Mouse (Mus musculus) gastrocnemius, postnatal 10 days (tissue): Measurements from ENCODE around the gene Srp54b. TPM values are rescaled to one million over a fixed set of nuclear protein-coding genes. Genes with fewer than 3 reads are reported as not detected.
"Not testable (repeated sequence)": the region's sequence is repeated elsewhere in the genome, so short reads cannot be mapped to it uniquely, and the experiment has no call there.

ENCODE experiments used
- DNase-seq: peaks from one replicate; pipeline ENCODE4 v3.0.0; 2021; ENCODE audit warnings: mixed read lengths
- long read RNA-seq, 2 experiments: library from polyadenylated mRNA; stranded (forward); transcript quantifications; one replicate each; pipeline ENCODE4 v2.0.0; 2021
- total RNA-seq, 2 experiments: library from RNA; stranded (reverse); gene quantifications; 2 replicates each; pipeline ENCODE4 v1.2.3; 2021

Gene Srp54b
- total RNA-seq, result 10 to 100 TPM; 37.7 to 38.6 TPM
- long read RNA-seq, experiment 1, transcript Srp54b-201 (16 exons, 3,646 nt), result major isoform, 88 of 90 reads
- long read RNA-seq, experiment 1, partial matches to known transcripts, result 1 of 90 reads
- long read RNA-seq, experiment 1, other reads (novel, unspliced or antisense), result 1 of 90 reads
- long read RNA-seq, experiment 2, transcript Srp54b-201 (16 exons, 3,646 nt), result major isoform, 76 of 79 reads
- long read RNA-seq, experiment 2, partial matches to known transcripts, result 0 of 79 reads
- long read RNA-seq, experiment 2, other reads (novel, unspliced or antisense), result 3 of 79 reads

DNA sequence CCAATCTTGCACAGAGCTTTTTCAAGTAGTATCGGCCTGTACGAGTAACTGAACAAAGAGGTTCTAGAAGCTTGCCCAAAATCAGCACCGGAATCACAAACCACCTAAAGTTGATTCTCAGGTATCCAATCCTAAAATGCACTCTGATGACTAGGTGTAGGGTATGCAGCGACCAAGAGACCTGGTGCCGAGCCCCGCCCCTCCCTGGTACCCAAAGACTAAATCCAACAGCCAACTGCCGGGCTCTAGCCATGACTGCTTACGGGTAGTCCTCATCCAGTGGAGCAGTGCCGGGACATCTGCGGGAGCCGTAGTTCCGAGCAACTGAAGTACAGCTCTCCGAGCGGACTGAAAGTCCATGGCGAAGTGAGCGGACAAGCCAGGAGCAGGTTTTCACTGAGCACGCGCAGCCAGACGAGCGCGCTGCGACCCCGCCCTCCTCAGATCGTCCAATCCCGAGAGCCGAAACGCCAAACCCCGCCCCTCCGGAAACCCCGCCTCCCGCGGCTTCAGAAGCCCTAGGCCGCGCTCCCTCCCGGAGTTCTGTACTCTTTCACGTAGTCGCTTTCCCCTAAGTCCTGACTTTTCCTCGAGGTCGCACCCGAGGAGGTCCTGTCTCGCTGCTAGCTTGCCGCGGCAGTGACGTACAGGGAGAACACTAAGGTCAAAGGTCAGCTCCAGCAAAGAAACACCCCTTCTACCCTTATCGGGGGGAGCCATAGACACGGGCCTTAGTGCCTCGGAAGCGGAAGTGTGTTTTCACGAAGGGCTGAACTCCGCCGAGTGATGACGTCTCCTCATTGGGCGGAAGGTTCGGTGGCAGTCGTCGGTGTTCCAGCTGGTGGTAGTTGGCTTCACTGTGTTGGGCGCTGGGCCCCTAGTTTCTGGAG is at the start of gene Srp54b:
Gene Srp54b (plus strand): TSS at position 546 of the 890 bp plus-strand sequence.
- DNase-seq, result not testable (repeated sequence)

DNA sequence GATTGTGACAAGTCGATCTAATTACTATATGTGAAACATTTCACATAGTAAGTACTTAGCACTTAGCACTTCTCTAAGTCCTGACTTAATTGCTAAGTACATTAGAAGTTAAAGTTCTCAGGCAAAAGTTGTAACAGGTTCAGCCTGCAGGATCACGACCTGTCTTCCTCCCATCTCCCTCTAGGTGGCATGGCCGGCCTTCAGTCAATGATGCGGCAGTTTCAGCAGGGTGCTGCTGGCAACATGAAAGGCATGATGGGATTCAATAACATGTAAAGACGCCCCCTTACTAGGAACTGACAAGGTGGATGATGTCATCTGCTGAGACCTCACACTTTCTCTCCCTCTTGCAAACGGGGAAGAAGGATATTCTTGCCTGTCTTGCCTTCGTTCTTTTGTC is 42.3 kb upstream of the Srp54b start:
- not testable (repeated sequence) for DNase-seq

DNA sequence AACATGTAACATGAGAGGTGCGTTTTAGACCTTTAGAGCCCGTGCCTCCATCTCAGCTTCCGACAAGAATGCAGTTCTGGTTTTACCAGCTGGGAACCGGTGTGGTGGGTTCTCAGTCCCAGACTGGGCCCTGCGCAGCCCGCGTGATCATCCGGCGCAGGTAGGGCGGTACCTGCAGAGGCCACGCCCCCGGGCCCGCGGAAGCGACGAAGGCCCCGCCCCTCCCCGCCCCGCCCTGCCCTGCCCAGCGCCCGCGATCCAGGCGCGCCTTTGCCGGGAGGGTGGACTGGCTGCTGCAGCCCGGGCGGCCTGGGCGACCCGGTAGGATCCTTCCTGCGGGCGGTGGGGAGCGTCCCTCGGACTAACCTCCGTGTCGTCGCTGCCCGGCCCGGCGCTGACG is 30.7 kb upstream of the Srp54b start, which contains the start of gene Fam177a:
Gene Fam177a (plus strand): TSS at position 228 of the 400 bp plus-strand sequence.
- not testable (repeated sequence) for DNase-seq

DNA sequence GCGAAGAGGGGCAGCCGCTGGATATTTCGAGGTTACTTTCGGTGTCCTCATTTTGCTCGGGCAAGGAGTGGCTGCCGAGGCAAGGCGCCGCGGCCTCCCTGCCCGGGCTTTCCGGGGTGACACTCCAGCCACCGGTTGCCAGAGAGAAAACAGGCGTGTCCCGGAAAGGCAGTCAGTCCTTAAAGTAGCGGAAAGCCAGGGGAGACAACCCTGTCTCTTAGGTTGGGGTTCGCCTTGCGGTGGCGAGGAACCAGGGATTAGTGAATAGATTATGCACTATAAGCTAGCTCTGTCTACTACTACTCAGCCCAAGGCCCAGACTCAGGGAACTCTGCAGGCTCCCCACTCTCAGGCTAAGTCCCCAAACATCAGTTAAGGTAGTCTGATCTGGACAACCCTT is 30.2 kb upstream of the Srp54b start:
- not testable (repeated sequence) for DNase-seq

DNA sequence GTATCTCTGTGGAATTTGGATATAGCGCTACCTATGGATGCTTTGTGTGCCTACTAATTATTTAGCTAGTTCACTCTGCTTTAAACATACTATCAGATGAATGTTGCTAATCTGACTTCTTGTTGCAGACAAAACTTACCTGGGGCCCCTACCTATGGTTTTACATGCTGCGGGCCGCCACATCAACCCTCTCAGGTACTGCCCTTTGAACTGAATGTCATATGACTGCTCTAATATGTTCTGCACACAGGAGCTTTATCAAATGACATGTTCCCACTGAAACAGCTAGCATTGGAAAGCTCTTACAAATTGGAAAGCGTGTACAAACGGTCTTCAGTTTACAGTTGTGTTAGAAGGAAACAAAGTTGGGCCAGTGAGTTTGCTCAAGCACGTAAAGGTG is 19.4 kb upstream of the Srp54b start:
- not testable (repeated sequence) for DNase-seq

DNA sequence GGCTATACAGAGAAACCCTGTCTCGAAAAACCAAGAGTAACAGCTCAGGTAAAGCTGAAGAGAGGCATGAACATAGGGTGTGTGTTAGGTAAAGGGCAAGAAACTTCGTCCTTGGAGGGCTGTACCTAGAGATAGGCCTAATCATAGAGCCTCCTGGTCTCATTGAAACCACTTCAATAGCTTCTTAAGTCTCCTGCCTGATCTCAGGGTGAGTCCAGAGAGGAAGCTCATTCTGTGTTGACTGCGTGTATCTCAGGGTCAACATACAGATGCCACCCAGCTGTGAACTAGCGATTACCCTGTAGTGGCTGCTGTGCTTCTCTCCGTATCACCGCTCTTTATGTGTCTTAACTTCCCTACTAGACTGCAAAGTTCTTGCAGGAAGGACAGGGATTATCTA is 17.0 kb upstream of the Srp54b start:
- not testable (repeated sequence) for DNase-seq

DNA sequence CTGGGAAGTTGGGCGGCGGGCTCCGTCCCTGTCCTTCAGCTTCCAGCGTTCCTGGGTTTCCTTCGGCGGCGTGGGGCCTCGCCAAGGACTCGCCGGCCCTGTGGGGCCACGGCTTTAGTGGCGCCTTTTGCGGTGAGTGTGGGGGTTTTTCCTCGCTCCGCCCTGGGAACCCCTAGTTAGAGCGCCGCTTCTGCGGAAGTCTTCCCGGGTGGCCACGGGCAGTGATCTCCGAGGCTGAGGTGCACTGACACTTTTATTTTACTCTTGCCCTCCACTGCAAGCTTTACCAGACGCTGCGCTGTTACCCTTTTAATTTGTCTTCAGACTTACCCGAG is 512 bp downstream of the Srp54b start:
- DNase-seq, result not testable (repeated sequence)

DNA sequence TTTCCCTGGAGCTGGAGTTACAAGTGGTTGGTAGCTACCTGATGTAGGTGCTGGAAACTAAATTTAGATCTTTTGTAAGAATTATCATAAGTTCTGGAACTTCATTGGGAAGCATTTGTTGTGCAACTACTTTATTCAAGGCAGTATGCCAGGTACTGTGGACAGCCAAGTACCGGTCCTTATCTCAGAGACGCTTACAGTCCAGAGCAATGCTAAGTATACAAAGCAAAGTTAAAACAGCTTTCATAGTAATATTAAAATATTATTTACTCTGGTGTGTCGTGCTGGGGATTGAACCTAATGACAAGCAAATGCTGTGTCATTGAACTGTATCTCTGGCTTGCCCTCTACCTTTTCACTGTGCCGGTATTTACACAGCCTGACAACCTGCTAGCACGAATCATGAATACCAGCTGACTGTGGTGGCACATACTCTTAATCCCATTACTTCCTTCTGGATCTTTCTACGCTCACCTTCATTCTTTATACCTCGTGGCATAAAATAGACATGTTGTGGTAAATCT is 12.2 kb downstream of the Srp54b start:
- not testable (repeated sequence) for DNase-seq

DNA sequence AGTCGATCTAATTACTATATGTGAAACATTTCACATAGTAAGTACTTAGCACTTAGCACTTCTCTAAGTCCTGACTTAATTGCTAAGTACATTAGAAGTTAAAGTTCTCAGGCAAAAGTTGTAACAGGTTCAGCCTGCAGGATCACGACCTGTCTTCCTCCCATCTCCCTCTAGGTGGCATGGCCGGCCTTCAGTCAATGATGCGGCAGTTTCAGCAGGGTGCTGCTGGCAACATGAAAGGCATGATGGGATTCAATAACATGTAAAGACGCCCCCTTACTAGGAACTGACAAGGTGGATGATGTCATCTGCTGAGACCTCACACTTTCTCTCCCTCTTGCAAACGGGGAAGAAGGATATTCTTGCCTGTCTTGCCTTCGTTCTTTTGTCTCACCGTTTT is 32.8 kb downstream of the Srp54b start:
- not testable (repeated sequence) for DNase-seq

DNA sequence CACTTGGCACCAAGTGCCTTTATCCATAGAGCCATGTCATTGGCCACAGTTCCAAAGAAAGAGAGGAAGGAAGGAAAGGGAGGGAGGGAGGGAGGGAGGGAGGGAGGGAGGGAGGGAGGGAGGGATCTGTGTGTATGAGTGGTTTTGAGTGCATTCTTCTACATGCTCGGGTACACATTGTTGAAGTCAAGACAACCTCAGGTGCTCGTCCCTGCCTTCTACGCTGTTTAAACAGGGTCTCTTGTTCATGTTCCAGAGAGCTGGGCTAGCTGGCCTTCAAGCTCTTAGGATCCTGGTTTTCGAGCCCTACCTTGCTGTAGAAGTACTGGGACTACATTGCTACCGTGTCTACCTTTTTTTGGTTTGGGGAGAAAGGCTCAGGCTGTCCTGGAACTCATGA is 34.2 kb downstream of the Srp54b start:
- not testable (repeated sequence) for DNase-seq

DNA sequence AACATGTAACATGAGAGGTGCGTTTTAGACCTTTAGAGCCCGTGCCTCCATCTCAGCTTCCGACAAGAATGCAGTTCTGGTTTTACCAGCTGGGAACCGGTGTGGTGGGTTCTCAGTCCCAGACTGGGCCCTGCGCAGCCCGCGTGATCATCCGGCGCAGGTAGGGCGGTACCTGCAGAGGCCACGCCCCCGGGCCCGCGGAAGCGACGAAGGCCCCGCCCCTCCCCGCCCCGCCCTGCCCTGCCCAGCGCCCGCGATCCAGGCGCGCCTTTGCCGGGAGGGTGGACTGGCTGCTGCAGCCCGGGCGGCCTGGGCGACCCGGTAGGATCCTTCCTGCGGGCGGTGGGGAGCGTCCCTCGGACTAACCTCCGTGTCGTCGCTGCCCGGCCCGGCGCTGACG is 44.4 kb downstream of the Srp54b start, which contains the start of gene 1700047I17Rik2:
Gene 1700047I17Rik2 (plus strand): TSS at position 287 of the 400 bp plus-strand sequence.
- DNase-seq, result not testable (repeated sequence)

DNA sequence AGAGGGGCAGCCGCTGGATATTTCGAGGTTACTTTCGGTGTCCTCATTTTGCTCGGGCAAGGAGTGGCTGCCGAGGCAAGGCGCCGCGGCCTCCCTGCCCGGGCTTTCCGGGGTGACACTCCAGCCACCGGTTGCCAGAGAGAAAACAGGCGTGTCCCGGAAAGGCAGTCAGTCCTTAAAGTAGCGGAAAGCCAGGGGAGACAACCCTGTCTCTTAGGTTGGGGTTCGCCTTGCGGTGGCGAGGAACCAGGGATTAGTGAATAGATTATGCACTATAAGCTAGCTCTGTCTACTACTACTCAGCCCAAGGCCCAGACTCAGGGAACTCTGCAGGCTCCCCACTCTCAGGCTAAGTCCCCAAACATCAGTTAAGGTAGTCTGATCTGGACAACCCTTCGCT is 44.9 kb downstream of the Srp54b start:
- DNase-seq, result not testable (repeated sequence)

DNA sequence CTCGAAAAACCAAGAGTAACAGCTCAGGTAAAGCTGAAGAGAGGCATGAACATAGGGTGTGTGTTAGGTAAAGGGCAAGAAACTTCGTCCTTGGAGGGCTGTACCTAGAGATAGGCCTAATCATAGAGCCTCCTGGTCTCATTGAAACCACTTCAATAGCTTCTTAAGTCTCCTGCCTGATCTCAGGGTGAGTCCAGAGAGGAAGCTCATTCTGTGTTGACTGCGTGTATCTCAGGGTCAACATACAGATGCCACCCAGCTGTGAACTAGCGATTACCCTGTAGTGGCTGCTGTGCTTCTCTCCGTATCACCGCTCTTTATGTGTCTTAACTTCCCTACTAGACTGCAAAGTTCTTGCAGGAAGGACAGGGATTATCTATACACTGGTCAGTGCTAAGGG is 58.0 kb downstream of the Srp54b start:
- not testable (repeated sequence) for DNase-seq

DNA sequence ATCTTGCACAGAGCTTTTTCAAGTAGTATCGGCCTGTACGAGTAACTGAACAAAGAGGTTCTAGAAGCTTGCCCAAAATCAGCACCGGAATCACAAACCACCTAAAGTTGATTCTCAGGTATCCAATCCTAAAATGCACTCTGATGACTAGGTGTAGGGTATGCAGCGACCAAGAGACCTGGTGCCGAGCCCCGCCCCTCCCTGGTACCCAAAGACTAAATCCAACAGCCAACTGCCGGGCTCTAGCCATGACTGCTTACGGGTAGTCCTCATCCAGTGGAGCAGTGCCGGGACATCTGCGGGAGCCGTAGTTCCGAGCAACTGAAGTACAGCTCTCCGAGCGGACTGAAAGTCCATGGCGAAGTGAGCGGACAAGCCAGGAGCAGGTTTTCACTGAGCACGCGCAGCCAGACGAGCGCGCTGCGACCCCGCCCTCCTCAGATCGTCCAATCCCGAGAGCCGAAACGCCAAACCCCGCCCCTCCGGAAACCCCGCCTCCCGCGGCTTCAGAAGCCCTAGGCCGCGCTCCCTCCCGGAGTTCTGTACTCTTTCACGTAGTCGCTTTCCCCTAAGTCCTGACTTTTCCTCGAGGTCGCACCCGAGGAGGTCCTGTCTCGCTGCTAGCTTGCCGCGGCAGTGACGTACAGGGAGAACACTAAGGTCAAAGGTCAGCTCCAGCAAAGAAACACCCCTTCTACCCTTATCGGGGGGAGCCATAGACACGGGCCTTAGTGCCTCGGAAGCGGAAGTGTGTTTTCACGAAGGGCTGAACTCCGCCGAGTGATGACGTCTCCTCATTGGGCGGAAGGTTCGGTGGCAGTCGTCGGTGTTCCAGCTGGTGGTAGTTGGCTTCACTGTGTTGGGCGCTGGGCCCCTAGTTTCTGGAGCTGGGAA is 75.0 kb downstream of the Srp54b start, which contains the start of gene Srp54c:
Gene Srp54c (plus strand): TSS at position 543 of the 894 bp plus-strand sequence.
- not testable (repeated sequence) for DNase-seq

DNA sequence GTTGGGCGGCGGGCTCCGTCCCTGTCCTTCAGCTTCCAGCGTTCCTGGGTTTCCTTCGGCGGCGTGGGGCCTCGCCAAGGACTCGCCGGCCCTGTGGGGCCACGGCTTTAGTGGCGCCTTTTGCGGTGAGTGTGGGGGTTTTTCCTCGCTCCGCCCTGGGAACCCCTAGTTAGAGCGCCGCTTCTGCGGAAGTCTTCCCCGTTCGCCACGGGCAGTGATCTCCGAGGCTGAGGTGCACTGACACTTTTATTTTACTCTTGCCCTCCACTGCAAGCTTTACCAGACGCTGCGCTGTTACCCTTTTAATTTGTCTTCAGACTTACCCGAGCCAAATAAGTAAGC is 75.6 kb downstream of the Srp54b start:
- not testable (repeated sequence) for DNase-seq

Other genes starting within 250 kb of the Srp54b start
- not detected for gene Gm20403, start 168.6 kb upstream of the Srp54b start, total RNA-seq
- 1 to 10 TPM; 5.8 to 9.0 TPM for gene Baz1a, start 140.8 kb upstream of the Srp54b start, total RNA-seq
- gene 2700097O09Rik, start 75.0 kb upstream of the Srp54b start, total RNA-seq, result 1 to 10 TPM; 7.1 to 9.8 TPM
- 10 to 100 TPM; 77.4 to 78.9 TPM for gene Srp54a, start 74.8 kb upstream of the Srp54b start, total RNA-seq
- gene Fam177a, start 30.6 kb upstream of the Srp54b start, total RNA-seq, result 10 to 100 TPM in 1 of 2 experiments, 1 to 10 TPM in 1; 6.8 to 10.5 TPM
- gene 1700047I17Rik2, start 44.5 kb downstream of the Srp54b start, total RNA-seq, result 1 to 10 TPM in 1 of 2 experiments, under 1 TPM in 1; 0.23 to 5.1 TPM
- 10 to 100 TPM; 25.2 to 29.2 TPM for gene Srp54c, start 75.1 kb downstream of the Srp54b start, total RNA-seq
- gene 1110008L16Rik, start 144.5 kb downstream of the Srp54b start, total RNA-seq, result 1 to 10 TPM; 6.9 to 7.9 TPM
- gene Ppp2r3c, start 147.9 kb downstream of the Srp54b start, total RNA-seq, result 10 to 100 TPM; 10.0 to 11.7 TPM
- 100 to 1,000 TPM; 213 to 225 TPM for gene Psma6, start 229.1 kb downstream of the Srp54b start, total RNA-seq